Mouse (Mus musculus) telencephalon, adult 2 months (tissue): ENCODE results near the gene Tcea2.

Experiments
- DNase-seq: peaks from one replicate; pipeline ENCODE4 v3.0.0-alpha.2; 2011; ENCODE audit warnings: low read depth, low spot score

Gene Tcea2

GRCm38 (mm10) chr2:181674934-181675333 is 5.2 kb upstream of the Tcea2 start:
- no peak for DNase-seq

- DNase-seq, result no peak
These were observed 4.7 kb upstream of the Tcea2 start for GRCm38 (mm10) chr2:181675454-181675853.

DNA sequence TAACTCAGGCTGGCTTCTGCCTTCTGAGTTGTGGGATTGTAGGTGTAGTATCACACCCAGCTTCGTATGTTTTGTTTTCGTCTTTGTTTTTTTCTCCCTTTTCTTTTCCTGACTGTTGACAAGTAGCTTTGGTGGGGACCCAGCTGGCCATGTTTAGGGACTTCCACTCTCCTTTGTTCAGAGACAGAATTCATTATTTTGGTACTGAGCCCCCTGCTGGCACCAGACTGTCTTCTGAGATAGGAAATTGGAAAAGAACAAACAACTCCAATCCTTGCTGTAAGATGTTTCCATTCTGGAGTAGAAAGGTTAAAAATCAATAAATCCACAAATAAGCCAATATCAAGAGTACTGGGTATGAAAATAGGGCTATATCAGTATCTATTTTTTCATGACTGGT is 3.7 kb upstream of the Tcea2 start:
- no peak for DNase-seq

DNA sequence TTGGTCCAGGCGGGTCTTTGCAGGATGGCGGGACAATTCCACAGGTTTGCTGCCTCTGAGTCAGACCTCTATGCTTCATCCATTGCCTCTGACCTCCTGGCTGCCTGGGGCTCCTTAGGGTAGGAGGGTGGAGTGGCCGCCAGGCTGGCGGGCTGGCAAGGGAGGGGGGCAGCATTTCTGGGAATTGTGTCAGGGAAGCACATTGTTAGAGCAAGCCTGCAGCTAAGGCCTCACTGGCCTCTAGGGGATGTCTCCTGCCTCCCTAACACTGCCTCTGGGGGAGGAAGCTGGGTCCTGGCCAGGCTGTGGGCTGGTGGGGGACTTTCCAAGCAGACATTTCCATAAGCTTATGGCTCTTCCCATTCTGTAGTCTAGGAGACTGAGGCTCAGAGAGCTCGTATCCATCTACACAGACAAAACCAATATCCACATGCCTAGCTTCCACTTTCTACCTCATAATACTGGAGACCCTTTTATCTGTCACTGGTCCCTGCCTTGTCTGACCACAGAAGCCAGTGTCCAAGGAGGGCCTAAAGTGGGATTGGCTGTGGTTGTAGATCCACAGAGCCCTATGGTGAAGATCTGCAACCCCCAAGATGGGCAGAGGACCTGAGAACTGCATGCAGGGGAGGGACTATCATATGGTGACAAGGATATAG is 2.9 kb upstream of the Tcea2 start:
- no peak for DNase-seq

- DNase-seq, result no peak
These were observed 2.4 kb upstream of the Tcea2 start for GRCm38 (mm10) chr2:181677755-181678098.

- DNase-seq, result peak; percentile 81
These were observed 1.3 kb upstream of the Tcea2 start for GRCm38 (mm10) chr2:181678780-181679179.

GRCm38 (mm10) chr2:181680716-181681117 is 607 bp downstream of the Tcea2 start:
- DNase-seq, result no peak

DNA sequence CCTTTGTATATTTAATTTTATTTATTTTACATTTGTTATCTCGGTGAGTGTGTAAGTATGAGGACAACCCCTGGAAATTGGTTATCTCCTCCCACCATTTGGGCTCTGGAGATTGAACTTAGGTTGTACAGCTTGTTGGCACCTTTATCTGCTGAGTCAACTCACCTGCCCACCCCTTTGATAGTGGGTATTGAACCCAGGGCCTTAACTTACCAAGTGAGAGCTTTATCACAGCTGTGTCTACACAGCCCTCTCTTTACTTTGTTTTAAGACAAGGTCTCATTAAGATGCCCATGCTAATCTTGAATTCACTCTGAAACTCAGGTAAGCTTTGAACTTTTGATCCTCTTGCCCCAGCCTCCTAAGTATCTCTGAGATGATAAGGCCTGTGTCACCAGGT is 1.9 kb downstream of the Tcea2 start:
- DNase-seq, result no peak

DNA sequence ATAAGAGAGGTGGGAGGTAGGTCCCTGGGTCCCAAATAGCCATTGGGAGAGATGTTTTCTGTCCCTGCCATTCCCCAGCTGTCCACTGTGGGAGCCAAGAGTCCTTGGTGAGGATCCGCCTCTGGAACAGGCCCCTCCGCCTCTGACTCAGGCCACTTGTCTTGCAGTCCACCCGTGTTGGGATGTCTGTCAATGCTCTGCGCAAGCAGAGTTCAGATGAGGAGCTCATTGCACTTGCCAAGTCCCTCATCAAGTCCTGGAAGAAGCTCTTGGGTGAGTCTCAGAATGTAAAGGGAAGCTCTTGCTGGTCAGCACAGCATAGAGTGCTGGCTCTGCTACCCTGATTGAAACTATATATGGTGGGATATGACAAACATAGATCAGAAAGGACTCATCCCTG is 3.3 kb downstream of the Tcea2 start:
- no peak for DNase-seq

- DNase-seq, result no peak
These were observed 4.6 kb downstream of the Tcea2 start for GRCm38 (mm10) chr2:181684713-181685112.

DNA sequence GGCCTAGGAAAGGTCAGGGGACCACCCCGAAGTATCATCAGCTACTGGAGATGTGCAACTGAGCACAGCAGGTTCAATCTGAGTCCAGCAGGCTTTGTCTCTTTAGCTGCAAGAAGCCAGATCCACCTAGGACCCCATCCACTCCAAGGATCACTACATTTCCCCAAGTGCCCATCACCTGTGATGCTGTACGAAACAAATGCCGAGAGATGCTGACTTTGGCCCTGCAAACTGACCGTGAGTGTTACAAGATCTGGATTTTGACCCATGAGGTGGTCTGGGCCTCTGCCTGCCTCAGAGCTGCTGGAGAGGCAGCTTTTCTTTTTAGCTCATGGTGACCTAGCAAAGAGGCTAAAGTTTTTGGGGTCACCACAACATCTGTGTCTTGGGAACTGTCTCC is 5.6 kb downstream of the Tcea2 start:
- DNase-seq, result no peak

- no peak for DNase-seq
These were observed 7.5 kb downstream of the Tcea2 start for GRCm38 (mm10) chr2:181687586-181687985.

DNA sequence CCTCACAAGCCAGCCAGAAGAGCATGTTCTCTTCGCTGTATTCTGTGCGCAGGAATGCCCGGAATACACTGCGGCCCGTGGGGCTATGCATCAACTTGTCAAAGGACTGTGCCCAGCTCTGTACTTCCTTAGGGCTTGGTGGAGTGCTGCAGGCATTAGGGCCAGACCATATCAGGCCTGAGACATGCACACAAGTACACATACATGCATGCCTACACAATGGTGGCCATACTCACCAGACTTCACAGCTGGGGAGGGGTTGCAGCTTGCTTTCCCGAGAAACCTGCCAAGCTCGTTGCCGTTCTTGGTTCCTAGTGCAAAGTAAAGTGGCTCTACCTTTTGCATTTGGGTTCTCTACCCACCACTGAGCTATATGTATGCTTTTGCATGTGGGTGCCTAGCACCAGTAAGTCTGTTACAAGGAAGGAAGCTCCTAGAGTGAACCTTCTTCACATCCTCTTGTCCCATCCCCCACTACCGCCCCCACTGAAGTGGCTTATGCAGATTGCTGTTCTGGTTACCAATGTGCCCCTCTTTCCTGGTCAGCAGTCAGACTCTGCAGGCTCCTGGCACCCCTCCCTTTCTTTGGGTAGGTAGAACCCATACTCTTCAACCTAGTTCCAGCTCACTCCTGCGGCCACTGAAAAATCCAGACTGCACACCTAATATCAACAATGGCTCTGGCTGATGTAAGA is 9.5 kb downstream of the Tcea2 start:
- no peak for DNase-seq

DNA sequence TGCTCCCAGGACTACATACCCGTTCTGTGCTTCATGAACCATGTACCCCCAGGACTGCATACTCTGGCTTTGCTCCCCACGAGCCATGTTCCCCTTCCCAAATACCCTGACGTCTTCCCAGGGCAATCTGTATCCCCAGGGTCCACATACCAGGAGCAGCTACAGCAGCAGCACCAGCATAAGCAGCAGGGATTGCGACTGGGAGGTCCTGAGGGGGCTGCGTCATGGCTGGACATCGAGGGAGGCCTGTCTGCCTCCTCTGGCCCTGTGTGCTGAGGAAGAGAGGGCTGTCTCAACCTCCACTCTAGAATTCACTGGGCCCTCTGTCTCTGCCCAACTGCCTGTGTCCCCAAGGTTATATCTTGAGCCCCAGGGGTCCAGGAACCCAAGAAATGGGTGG is 11.0 kb downstream of the Tcea2 start:
- DNase-seq, result no peak

DNA sequence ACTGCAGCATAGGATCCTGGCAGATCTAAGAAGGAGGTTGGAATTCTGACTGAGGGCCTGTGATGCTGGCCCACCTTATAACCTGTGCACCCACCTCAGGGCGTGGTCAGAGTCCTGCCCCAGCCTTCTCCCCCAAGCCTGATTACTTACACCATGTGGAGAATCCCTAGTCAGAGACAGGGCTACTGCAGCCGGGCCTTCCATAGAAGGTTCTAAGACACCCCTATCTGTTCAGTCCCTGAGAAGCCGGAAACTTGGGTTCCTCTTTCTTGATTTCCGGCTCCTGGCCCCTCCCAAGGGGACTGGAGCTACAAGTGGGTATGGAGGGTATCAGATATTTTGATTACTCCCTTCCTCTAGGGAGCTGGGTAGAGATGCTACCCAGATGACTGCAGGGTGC is 11.5 kb downstream of the Tcea2 start:
- no peak for DNase-seq

- no peak for DNase-seq
These were observed 12.2 kb downstream of the Tcea2 start for GRCm38 (mm10) chr2:181692304-181692703.

DNA sequence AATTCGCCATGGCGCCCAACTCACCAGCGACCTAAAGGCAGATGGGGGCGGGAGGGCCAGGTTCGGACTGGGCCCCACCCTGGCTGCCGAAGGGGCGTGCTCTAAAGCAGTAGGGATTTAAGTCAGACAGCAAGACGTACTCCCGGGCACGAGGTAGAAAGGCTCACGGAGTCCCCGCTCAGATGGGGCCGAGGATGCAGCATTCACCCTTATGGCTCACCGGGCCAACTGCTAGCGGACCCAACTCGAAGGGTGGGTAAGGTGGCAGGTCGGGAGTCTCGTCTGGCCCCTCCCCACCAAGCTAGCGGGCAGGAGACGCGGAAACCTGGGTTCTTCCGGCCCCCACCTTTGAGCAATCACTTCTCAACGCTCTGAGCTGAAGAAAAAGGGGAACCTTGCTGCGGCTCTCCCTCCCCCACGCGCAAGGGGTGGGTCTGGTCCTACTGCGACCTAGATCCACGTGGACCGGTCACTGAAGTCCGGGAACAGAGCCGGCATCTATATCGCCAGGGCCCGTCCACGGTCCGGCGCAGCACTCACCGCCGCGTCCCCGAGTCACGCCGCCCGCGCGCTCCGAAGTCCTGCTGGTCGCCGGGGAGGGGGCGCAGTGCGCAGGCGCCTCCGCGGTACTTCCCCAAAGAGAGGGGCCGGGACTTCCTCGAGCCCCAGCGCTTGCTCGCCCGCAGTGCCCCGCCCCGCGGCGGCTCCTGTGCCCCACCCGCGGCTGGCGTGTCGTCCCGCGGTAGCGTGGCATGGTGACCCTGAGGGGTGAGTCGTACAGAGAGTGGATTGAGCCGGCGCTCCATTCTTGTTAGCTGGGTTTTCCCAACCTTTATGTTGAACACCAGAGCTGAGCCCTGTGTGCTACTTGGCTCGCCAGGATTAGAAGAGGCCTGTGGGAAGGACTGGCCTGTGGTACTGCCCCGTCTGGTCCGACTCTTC is 13.5 kb downstream of the Tcea2 start, which contains the start of gene Rgs19:
Gene Rgs19, minus strand, starts transcription at position 639 of the 942 bp plus-strand sequence.
- peak; percentile 61 for DNase-seq

DNA sequence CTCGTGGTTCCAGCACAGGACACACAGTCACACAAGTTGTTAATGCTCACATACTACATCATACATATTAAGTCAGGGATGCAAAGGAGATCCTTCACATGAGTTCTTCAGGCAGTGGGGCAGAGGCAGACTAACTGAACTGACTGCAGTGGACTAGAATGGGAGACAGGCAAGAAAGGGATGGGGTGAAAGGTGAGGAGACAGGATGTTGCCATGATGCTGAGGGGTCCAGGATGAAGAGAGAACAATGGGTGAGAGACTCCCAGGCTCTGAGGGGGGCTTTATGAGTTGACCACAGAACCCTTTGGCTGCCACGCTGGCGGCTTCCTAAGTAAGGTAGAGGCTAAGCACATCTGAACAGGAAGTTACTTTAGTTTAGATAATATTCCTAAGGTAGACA is 14.5 kb downstream of the Tcea2 start:
- DNase-seq, result no peak

DNA sequence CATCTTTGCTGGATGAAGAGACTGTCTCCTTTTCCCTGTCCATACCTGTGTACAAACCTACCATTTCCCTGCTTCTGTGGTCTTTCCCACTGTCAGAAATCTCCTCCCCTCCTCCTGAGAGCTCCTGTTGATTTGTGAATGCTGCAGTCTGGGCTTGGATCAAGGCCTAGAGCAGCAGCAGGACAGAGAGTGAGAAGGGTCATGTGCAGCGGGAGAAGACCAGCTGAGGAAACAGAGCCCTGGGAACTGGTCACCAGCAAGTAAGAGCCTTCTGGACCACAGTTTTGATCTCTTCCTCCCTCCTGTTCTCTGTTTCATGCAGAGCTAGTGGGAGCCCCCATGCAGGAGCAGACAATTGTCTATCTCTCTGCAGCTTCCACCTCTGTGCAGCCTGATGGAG is 15.7 kb downstream of the Tcea2 start:
- no peak for DNase-seq

GRCm38 (mm10) chr2:181696801-181697420 is 16.8 kb downstream of the Tcea2 start:
- no peak for DNase-seq

GRCm38 (mm10) chr2:181698241-181698640 is 18.1 kb downstream of the Tcea2 start, which contains the start of gene Lkaaear1:
Gene Lkaaear1 (minus strand): TSS chr2:181698442.
- no peak for DNase-seq

DNA sequence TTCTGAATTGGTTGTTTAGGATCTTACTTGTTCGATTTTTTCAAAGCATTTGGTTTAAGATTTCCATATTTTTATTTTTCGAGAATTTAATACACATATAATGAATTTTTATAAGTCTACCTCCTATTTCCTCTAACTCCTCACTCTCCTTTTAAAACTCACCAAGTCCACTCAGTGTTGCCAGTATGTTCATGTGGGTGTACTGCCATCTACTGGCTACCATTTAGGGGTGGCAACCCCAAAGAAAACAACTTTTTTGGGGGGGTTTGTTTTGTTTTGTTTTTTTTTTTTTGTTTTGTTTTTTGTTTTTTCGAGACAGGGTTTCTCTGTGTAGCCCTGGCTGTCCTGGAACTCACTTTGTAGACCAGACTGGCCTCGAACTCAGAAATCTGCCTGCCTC is 26.6 kb downstream of the Tcea2 start:
- DNase-seq, result no peak
